Mouse (Mus musculus) layer of hippocampus, postnatal 36 days (tissue): ENCODE data around the gene P2ry2. TPM values are rescaled to one million over a fixed set of nuclear protein-coding genes. Genes with fewer than 3 reads are reported as not detected.

Experiments
- DNase-seq, 2 experiments: peaks; one replicate each; pipeline ENCODE4 v3.0.0; 2022
- total RNA-seq, 2 experiments: library from RNA; stranded (reverse); gene quantifications; 2 replicates each; pipeline ENCODE4 v1.2.3; 2021

P2ry2 gene
- total RNA-seq, 2 experiments from 2014 or later, result 0.66 to 0.97 TPM

DNA sequence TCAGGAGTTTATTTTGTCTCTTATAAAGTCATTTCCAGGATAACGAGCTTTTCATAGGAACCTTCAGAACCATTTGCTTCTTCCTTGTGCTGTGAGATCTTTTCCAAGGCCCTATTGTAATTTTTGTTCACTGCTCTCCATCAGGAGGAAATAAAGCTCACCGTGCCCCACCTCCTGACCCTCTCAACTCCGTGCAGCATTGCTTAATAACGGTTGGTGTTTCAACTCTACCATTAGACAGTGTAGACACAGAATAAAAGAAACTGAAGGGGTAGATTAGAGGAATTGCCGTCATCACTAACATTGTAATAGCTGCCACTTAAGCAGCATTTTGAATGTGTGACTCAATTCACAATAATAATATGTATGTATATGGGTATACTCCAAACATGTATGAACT, 14.2 kb upstream of the P2ry2 start:
- DNase-seq, result no peak

DNA sequence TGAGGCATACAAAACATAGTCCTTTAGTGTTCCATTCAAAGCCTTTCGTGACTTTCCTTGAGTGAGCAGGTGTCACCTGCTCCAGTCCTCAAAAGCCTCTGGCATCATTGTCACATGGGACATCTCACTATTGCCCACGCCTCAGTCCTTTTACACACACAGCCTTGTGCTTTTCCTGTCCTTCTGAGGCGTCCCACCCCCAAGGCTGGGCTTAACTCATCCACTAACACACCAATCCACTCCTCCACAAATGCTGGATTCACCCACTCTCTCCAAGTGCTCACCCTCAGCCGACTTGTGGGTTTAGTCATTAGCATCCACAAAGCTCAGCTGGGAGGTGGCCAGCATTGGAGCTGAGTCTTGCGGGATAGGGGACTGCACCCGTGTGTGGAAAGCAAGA, 4.8 kb upstream of the P2ry2 start:
- DNase-seq, result no peak

DNA sequence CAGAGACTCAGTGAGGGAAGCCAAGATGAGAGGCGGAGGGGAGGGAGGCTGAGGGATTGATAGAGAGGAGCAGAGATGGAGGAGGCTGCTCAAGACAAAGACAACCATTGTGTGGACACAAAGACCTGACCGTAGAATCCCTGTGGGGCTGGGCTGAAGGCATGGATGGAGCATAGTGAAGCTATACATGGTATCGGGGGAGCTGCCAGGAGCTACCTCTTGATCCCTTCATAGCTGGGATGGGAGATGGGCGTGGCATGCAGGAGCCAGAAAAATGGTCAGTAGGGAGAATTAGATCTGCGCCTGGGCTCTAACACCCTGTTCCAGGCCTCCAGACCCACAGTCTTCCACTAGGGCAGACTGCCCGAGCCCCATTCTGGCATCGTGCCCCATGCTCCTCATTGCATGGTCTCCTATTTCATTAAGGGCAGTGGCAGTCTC, 4.4 kb upstream of the P2ry2 start:
- DNase-seq, result peak in 1 of 2 experiments; percentile 25

DNA sequence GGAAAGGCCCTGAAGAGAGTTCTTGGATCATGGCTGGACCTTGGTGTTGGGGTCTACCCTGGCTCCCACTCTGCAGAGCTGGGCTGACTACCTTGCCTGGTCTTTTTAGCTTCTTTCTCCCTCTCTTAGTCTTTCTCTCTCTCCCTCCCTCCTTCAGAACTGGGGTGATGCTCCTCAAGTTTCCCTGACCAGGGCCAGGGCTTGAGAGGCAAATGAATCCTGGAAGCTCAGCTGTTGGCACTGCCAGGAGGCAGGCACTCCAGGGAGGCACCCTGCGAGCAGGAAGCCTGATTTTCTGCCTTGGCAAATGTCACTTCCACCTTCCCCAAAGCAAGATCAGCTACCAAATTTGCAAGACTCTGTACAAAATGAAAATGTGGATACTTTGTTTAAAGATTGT, 2.3 kb upstream of the P2ry2 start:
- DNase-seq, result no peak

DNA sequence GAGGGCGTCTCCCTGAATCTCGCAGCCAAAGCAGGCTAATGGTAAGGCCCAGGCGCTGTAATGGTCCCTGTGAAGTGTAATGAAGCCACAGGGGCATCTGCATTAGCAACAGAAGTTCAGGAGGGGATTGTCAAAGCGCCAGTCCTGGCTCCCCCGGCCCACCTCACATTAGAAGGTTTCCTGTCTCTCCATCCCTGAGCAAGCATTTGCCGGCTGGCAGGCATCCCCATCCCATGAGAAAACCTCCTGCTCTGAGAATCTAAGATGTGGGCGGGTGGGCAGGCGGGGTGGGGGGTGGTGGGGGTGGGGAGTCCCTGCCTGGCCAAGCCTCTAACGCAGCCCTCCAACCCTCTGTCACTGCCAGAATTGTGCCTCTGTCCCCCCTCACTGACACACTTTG, 1.4 kb upstream of the P2ry2 start:
- no peak for DNase-seq

DNA sequence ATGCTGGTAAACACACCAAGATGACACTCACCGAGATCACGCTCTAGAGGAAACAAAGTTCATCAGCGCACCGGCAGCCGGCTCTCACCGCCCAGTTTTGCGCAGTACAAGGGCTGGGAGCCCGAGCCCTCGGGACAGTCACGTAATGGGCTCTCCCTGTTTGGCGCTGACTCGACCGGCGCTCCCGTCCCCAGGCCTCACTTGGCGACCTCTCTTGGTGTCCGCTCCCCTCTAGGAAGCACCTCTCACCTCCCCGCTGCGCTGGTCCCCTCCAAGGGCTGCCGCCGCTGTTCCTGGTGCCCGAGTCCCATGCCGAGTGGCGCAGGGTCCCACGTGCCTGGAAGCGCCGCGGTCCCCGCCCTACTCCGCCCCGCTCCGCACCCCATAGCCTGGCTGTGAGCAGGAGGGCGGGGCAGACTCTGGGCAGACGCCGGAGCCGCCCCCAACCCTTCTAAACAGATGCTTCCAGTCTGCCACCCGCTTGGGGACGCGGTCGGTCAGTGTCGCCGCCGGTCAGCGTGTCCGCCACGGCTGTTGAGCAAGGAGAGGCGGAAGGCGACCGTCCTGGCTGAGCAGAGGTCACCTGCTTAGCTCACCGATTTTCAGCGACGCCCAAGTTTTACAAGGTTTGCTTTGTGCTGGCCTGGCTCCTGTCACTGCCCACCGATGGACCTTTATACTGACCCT, 842 bp downstream of the P2ry2 start:
- peak; percentile 28 to 34 for DNase-seq

DNA sequence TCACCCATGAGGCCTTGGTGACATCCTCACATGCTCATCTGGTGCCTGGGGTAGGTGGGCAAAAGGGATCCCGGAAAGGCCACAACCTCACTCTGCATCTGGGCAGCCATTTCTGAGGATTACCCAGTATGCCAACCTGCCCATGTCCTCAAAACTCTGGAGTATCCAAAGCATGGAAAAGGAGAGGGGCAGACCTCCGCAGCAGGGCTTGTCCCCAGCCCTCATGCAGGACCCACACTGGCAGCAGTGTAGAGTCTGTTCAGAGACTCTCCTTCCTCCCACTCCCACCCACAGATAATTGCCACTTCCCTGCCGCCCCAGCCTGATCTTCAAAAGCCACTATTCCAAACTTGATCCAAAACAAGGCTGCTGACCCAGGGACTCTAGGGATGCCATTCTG, 1.9 kb downstream of the P2ry2 start:
- DNase-seq, result no peak

DNA sequence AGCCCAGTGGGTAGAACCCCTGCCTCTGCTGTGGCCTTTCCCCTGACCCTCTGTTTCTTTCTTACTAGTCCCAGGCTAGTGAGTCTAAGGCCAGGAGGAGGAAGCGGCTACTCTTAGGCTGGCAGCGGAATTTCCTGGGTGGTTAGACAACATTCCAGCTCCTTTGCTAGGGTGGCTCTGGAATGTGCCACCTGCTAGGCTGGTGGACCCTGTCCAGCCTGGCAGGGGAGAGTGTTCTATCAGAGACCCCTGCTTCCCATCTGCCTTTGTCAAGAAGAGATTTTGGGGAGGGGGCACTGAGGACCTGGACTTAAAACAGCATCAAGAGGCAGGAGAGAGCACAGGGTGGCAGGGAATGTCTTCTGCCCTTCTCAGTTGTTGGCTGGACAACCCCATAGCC, 6.5 kb downstream of the P2ry2 start:
- no peak for DNase-seq

DNA sequence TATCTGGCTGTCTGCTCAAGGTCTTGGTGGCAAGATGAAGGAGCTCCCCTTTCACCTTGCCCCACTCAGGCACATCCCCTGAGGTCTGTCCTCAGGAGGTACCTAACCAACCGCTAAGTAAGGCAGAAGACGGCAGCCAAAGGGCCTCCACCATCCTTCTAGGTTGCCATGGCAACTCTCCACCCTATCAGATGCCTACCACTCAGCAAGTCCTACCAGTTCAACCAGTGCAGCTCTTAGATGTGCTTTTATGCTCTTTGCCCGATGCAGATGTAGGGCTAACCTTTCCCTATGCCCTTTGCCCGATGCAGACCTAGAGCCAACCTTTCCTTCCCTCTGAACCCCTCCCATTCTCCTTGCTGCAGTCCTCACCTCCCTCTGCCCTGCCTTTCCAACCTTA, 7.5 kb downstream of the P2ry2 start:
- DNase-seq, result no peak

DNA sequence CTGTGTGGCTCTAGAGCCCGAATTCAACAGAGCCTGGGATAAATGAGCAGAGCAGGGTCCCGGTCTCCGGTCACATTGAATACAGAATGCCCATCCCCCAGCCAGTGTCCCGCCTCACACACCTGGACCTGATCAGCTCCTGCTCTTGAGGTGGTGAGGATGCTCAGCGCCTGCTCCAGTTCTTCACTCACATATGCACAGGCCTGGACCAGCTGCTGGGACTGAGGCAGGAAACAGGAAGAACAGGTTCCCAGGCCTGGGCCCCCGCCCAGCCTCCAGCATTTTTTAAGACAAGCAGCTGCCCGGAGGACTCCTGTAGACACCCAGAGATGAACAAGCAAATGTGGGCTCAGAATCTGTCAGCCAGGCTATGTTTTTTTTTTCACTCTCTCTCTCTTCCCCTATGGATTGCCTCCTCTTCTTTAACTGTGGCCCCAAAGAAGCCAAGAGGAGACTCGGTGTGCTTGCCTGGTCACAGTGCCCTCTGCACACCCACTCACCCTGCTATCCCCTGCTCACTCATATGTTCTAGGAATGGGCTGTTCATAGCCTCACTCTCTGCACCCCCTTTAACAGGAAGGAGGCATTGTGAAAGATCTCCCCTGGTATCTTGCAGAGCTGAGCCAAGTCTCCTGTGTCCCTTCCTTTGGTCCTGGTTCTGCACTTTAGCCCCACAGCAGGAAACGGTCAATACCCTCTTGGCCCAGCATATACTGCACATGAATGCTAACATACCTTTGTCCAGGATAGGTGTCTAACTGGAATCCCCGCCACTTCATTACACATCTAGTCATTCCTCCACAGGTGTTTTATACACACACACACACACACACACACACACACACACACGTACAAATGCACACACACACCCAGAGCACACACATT, 9.0 kb downstream of the P2ry2 start:
- no peak for DNase-seq

DNA sequence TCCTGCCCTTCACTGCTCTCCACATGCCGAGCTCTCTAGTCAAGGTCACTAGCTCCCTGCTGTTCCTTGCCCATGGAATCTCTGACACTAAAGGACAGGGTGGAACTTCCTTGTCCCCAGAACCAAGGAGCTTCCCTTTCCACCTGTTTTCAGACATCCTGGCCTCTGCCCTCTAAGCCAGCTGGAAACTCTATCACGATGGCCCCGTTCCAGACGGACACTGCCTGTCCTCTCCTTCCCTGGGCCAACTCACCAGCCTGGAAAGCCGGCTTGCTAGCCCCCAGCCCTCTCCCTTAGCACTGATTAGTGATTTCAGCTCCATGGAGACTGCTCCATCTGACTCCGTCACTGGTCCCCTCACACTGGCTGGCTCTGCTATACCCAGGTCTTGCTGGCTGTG, 10.4 kb downstream of the P2ry2 start:
- no peak for DNase-seq

DNA sequence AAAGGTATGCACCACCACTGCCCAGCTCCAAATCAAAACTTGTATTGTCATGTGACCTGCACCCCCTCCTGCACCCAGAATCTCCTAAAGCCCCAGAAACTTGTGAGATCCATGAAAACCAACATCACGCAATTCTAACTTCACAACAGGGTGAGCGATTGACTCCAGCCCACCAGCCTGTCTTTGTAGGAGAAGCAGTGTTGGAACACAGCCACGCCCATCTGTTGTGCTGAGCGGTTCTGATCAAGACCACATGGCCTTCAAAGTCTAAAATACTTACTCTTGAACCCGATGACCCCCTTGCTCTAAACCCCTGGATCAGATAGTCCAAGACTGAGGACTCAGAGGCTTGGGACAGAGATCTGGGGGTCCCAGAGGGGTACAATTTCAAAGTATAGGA, 13.0 kb downstream of the P2ry2 start:
- no peak for DNase-seq

DNA sequence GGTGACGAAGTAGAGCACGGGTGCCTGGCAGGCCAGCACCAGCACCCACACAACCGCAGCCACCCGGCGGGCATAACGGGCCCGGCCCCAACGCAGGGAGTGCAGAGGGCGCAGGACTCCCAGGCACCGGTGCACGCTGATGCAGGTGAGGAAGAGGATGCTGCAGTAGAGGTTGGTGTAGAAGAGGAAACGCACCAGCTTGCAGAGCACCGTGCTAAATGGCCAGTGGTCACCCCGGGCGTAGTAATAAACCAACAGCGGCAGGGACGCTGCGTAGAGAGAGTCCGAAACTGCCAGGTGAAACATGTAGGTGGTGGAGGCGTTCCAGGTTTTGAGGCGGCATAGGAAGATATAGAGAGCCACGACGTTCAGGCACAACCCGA, 14.1 kb downstream of the P2ry2 start:
- DNase-seq, result no peak

DNA sequence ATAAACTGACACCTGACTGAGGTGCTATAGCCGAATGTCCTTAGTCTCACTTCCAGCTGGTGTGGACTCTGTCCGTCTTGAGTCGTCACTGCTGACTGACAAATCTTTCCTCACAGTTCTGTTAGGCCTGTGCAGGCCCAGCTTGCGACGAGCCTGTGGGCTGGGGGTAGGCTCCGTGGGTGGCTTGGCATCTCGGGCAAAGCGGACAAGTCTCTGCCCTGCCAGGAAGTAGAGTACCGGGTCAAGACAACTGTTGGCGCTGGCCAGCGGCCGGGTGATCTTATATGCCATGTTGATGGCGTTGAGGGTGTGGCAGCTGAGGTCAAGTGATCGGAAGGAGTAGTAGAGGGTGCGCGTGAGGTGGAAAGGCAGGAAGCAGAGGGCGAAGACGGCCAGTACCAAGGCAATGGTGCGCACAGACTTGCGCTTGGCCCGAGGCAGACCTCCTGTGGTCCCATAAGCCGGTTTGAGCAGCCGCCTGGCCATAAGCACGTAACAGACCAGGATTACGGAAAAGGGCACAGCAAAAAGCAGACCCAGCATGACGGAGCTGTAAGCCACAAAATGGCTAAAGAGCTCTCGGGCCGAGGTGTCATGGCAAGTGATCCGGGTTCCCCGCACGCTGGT, 14.6 kb downstream of the P2ry2 start:
- no peak for DNase-seq

DNA sequence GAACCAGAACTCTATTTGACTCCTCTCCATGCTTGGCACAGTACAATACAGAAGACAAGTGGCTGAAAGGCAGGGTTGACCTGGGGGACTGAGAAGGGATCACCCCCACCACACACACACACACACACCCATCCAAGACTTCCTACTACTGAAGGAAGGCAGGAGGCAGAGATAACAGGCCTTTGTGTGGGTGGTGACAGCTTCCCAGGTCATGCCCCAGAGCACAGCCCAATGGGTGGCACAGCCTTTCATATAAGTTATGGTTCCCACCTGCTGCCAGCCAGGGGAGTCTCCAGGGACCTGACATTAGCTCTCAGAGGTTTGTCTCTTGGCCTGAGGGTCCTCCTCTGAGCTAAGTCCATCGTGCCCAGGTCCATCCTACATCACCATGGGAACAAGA, 15.5 kb downstream of the P2ry2 start:
- no peak for DNase-seq

DNA sequence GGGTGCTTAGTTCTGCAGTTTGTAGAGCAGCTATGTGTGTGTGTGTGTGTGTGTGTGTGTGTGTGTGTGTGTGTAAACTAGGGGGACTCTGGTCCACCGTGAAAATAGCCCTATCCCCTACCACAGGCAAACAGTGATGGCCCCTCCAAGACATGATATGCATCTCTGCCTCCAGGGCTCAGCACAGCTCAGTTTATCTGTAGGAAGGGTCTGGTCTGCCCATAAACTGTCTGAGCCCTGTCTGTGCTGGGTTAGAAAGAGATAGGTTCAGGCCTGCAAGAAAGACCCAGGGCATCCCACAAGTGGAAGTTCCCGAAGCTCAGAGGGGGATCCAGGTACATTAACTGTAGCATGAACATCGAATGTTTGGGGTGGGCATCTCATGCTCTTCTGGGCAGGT, 16.7 kb downstream of the P2ry2 start:
- DNase-seq, result no peak

DNA sequence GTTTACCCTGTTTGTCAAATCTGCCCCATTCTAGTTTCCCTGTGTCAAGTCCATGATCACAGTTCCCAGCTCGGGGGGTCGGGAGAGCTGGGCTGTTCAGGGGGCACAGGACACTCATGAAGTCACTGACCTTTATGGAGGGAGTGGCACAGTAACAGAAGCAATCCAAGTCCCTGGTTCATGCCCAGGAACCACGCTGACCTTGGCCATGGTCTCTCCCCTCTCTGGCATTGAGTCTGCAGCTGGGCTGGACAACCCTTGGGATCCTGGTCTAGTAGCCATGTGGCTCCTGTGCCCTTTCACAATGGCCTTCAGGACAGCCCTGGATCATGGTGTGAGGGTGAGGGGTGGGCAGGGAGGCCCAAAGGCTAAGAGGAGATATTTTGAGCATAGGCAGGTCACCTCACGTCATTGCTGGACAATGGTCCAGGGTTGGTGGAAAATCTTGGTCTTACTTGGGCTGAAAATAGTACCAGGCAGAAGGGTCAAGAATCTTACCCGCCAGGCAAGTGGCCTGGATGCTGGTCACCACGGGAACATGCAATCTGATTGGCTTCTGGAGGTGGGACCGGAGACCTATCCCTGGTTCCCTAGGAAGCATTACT, 17.3 kb downstream of the P2ry2 start:
- DNase-seq, result no peak

DNA sequence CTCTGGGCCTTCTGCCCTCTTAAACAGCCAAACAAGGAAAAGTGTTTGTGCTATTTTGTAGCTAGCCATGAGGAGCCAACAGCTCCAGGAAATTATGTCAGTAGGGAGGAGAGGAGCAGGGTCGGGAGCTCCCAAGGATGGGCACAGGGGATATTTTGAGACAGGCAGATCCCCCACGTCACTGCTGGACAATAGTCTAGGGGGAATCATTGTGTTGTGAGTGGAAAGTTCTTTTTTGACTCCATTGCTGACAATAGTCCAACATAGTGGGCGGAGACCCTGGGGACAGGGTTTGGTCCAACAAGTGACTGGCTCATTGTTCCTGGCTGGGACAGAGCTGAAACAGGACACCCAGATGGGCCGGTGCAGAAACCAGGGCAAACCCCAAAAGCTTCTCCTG, 19.5 kb downstream of the P2ry2 start:
- DNase-seq, result no peak

DNA sequence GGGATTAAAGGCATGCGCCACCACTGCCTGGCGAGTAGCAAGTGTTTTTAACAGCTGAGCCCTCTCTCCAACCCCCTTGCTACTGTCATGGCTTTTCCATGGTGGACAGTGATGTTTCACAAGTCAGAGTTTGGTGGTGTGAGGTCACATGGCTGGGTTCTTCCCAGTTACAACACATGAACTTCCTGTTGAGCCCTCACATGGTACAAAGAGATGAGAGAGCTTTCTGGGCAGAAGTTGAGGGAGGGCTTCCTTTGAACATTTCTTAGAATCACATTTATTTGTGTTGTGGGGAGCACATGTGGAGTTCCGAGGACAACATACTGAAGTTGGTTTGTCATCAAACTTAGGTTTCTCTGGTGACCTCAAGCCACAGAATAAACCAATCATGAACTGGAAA, 20.7 kb downstream of the P2ry2 start:
- DNase-seq, result no peak

DNA sequence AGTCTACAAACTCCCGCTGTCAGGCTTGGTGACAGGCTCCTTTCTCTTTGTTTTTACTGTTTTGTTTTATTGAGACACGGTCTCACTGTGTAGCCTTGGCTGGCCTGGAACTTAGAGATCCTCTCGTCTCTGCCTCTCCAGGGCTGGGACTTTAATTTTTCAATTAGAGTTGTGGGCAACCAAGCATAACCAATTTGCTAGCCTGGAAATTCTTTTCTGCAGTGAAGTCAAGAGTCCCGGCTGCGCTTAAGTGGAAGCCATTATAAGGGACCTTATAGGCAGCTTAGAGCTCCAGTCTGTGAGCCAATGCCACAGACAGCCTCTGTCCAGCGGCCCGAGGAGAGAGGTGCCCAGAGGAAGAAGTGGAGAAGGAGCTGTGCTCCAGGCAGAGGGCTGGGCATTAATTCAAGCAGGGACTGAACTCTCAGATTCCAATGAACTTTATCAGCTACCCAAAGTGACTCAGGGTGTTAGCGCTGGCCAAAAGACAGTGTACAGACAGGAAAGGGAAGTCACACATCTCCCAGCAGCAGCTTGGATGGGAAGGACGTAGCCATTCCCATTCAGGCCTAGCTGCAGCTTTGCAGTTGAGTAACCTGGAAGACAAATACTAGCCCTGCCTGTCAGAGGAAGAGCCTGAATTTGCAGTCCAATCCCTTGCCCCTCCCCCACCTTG, 21.9 kb downstream of the P2ry2 start:
- DNase-seq, result no peak

DNA sequence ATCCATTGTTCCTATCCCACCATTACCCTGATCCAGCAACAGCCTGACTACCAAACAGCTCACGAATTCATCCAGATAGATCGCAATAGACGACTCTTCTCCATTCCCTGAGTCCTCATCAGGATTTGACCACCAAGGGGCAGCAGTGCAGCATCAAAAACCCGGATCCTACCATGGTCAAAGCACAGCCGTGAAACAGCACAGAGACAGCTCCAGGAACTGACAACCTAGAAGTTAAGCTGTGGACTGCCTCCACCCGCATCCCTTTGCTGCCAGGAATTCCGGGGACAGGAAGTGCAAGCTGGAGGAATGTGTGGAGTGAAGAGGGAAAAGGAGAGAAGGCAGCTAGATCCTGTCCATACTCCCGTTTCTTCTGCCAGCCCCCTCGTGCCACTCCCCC, 24.6 kb downstream of the P2ry2 start:
- DNase-seq, result peak; percentile 65 to 74
